Mouse (Mus musculus): Measurements from ENCODE around the gene Ccdc103. TPM values are rescaled to one million over a fixed set of nuclear protein-coding genes. Genes with fewer than 3 reads are reported as not detected.
A peak's percentile ranks its signal among the peaks of the same experiment; 100 is the strongest.

Gene Ccdc103
- polyA plus RNA-seq, 1 experiment from 2014 or later = 0.88 TPM

GRCm38 (mm10) chr11:102855941-102856340 is 25.1 kb upstream of the Ccdc103 start:
- WGBS = 83% methylated on average over 6 of the region's 6 CpGs
- Histone ChIP-seq H3K27ac (replicated peaks) (no peak overlapping the region), H3K9ac (no peak overlapping the region), H3K27me3 (replicated peaks) (no peaks in the 10 kb centered on the region), H3K9me3 (no peaks in the 10 kb centered on the region), H3K4me3 (no peak overlapping the region), H3K4me1 (no peaks in the 10 kb centered on the region), H3K36me3 (peaks cover 97% of the 10 kb centered on the region), H3K4me2 (no peak overlapping the region)
- ATAC-seq (ENCODE audit: extremely low read depth, insufficient number of reproducible peaks, low FRiP score, low TSS enrichment) = no peak

- Histone ChIP-seq H3K9ac (no peak overlapping the region), H3K9me3 (no peaks in the 10 kb centered on the region), H3K27ac (replicated peaks) (no peak overlapping the region), H3K4me3 (no peak overlapping the region), H3K4me2 (no peak overlapping the region), H3K36me3 (peaks cover 98% of the 10 kb centered on the region), H3K4me1 (no peaks in the 10 kb centered on the region), H3K27me3 (replicated peaks) (no peaks in the 10 kb centered on the region)
- no peak for ATAC-seq (ENCODE audit: extremely low read depth, insufficient number of reproducible peaks, low FRiP score, low TSS enrichment)
- 93% methylated on average over 11 of the region's 11 CpGs for WGBS
These were observed 22.1 kb upstream of the Ccdc103 start for GRCm38 (mm10) chr11:102858951-102859350.

- Histone ChIP-seq H3K4me1 (no peaks in the 10 kb centered on the region), H3K36me3 (peaks cover 95% of the 10 kb centered on the region)
- 89% methylated on average over 8 of the region's 8 CpGs for WGBS
These were observed 21.1 kb upstream of the Ccdc103 start for GRCm38 (mm10) chr11:102859933-102860332.

GRCm38 (mm10) chr11:102864272-102864671 is 16.7 kb upstream of the Ccdc103 start:
- no peak overlapping the region for H3K27ac ChIP-seq (replicated peaks)
- peaks cover 95% of the 10 kb centered on the region for H3K36me3 ChIP-seq
- no peaks in the 10 kb centered on the region for H3K4me1 ChIP-seq
- no peak overlapping the region for H3K9ac ChIP-seq
- 34% methylated on average over 4 of the region's 4 CpGs for whole genome bisulfite sequencing
- no peak for ATAC-seq (ENCODE audit: extremely low read depth, insufficient number of reproducible peaks, low FRiP score, low TSS enrichment)
- H3K4me3 ChIP-seq = no peak overlapping the region
- no peaks in the 10 kb centered on the region for H3K27me3 ChIP-seq (replicated peaks)
- no peak overlapping the region for H3K4me2 ChIP-seq
- H3K9me3 ChIP-seq = no peaks in the 10 kb centered on the region

More at GRCm38 (mm10) chr11:102859933-102860332, 21.1 kb upstream of the Ccdc103 start:
- ATAC-seq (ENCODE audit: extremely low read depth, insufficient number of reproducible peaks, low FRiP score, low TSS enrichment) = no peak
- no peaks in the 10 kb centered on the region for H3K9me3 ChIP-seq
- H3K4me3 ChIP-seq = no peak overlapping the region
- no peak overlapping the region for H3K27ac ChIP-seq (replicated peaks)
- H3K27me3 ChIP-seq (replicated peaks) = no peaks in the 10 kb centered on the region
- no peak overlapping the region for H3K4me2 ChIP-seq
- no peak overlapping the region for H3K9ac ChIP-seq

GRCm38 (mm10) chr11:102874801-102875334 is 6.1 kb upstream of the Ccdc103 start:
- Histone ChIP-seq H3K4me1 (peaks cover 8% of the 10 kb centered on the region), H3K9ac (no peak overlapping the region), H3K36me3 (peaks cover 64% of the 10 kb centered on the region), H3K27me3 (replicated peaks) (no peaks in the 10 kb centered on the region), H3K9me3 (no peaks in the 10 kb centered on the region), H3K27ac (replicated peaks) (no peak overlapping the region), H3K4me3 (no peak overlapping the region), H3K4me2 (no peak overlapping the region)
- 84% methylated on average over 7 of the region's 7 CpGs for WGBS
- ATAC-seq (ENCODE audit: extremely low read depth, insufficient number of reproducible peaks, low FRiP score, low TSS enrichment) = no peak

GRCm38 (mm10) chr11:102879558-102879957 is 1.4 kb upstream of the Ccdc103 start:
- H3K4me3 ChIP-seq = peak overlapping the region; percentile 93

GRCm38 (mm10) chr11:102881314-102882198 is 552 bp downstream of the Ccdc103 start:
- no peak for ATAC-seq (ENCODE audit: extremely low read depth, insufficient number of reproducible peaks, low FRiP score, low TSS enrichment)
- Histone ChIP-seq H3K4me1 (peaks cover 37% of the 10 kb centered on the region), H3K27ac (replicated peaks) (peak overlapping the region; percentile 82), H3K9ac (peak overlapping the region; percentile 96), H3K4me2 (peak overlapping the region; percentile 93), H3K36me3 (peaks cover 14% of the 10 kb centered on the region), H3K4me3 (peak overlapping the region; percentile 93), H3K9me3 (no peaks in the 10 kb centered on the region), H3K27me3 (replicated peaks) (peaks cover 23% of the 10 kb centered on the region)
- 11% methylated on average over 13 of the region's 13 CpGs for WGBS

More at GRCm38 (mm10) chr11:102879558-102879957, 1.4 kb upstream of the Ccdc103 start:
- Histone ChIP-seq H3K9me3 (no peaks in the 10 kb centered on the region), H3K4me2 (peak overlapping the region; percentile 93), H3K27ac (replicated peaks) (no peak overlapping the region), H3K9ac (no peak overlapping the region; the same call in 1 of the 2 replicates), H3K36me3 (peaks cover 32% of the 10 kb centered on the region), H3K27me3 (replicated peaks) (peaks cover 11% of the 10 kb centered on the region; the same call in 1 of the 2 replicates), H3K4me1 (peaks cover 27% of the 10 kb centered on the region)
- 90% methylated on average over 2 of the region's 2 CpGs for WGBS
- no peak for ATAC-seq (ENCODE audit: extremely low read depth, insufficient number of reproducible peaks, low FRiP score, low TSS enrichment)

GRCm38 (mm10) chr11:102884616-102885219 is 3.7 kb downstream of the Ccdc103 start, which contains the start of gene Fam187a:
Gene Fam187a (plus strand): TSS chr11:102885169.
- no peak for ATAC-seq (ENCODE audit: extremely low read depth, insufficient number of reproducible peaks, low FRiP score, low TSS enrichment)
- H3K4me2 ChIP-seq = peak within 1 kb of the TSS; percentile 22; the same call in 1 of the 2 replicates
- peaks cover 52% of the 10 kb centered on the region for H3K27me3 ChIP-seq (replicated peaks)
- WGBS = 48% methylated on average over 10 of the region's 10 CpGs
- H3K4me3 ChIP-seq = no peak within 1 kb of the TSS
- no peaks in the 10 kb centered on the region for H3K36me3 ChIP-seq
- H3K9me3 ChIP-seq = no peaks in the 10 kb centered on the region
- peaks cover 31% of the 10 kb centered on the region for H3K4me1 ChIP-seq
- H3K27ac ChIP-seq (replicated peaks) = peak within 1 kb of the TSS; percentile 36; the same call in 1 of the 2 replicates
- peak within 1 kb of the TSS; percentile 15; the same call in 1 of the 2 replicates for H3K9ac ChIP-seq

- no peak overlapping the region for H3K4me3 ChIP-seq
- H3K9me3 ChIP-seq = no peaks in the 10 kb centered on the region
- no peak overlapping the region for H3K4me2 ChIP-seq
- H3K4me1 ChIP-seq = peaks cover 17% of the 10 kb centered on the region
- H3K27me3 ChIP-seq (replicated peaks) = peaks cover 60% of the 10 kb centered on the region
- 76% methylated on average over 5 of the region's 5 CpGs for WGBS
- H3K9ac ChIP-seq = no peak overlapping the region
- no peak for ATAC-seq (ENCODE audit: extremely low read depth, insufficient number of reproducible peaks, low FRiP score, low TSS enrichment)
- no peaks in the 10 kb centered on the region for H3K36me3 ChIP-seq
- no peak overlapping the region for H3K27ac ChIP-seq (replicated peaks)
These were observed 6.4 kb downstream of the Ccdc103 start for GRCm38 (mm10) chr11:102887433-102887832.

GRCm38 (mm10) chr11:102888135-102888534 is 7.1 kb downstream of the Ccdc103 start:
- no peak for ATAC-seq (ENCODE audit: extremely low read depth, insufficient number of reproducible peaks, low FRiP score, low TSS enrichment)
- Histone ChIP-seq H3K27me3 (replicated peaks) (peaks cover 60% of the 10 kb centered on the region), H3K27ac (replicated peaks) (no peak overlapping the region), H3K4me2 (no peak overlapping the region), H3K4me1 (peaks cover 22% of the 10 kb centered on the region), H3K9ac (no peak overlapping the region), H3K4me3 (no peak overlapping the region), H3K9me3 (no peaks in the 10 kb centered on the region), H3K36me3 (no peaks in the 10 kb centered on the region)
- WGBS = 53% methylated on average over 3 of the region's 3 CpGs

- ATAC-seq (ENCODE audit: extremely low read depth, insufficient number of reproducible peaks, low FRiP score, low TSS enrichment) = no peak
- Histone ChIP-seq H3K4me3 (no peak overlapping the region), H3K27me3 (replicated peaks) (peaks cover 77% of the 10 kb centered on the region), H3K36me3 (no peaks in the 10 kb centered on the region), H3K4me1 (peaks cover 16% of the 10 kb centered on the region), H3K4me2 (no peak overlapping the region), H3K9ac (no peak overlapping the region), H3K27ac (replicated peaks) (no peak overlapping the region), H3K9me3 (no peaks in the 10 kb centered on the region)
- 71% methylated on average over 5 of the region's 5 CpGs for WGBS
These were observed 9.1 kb downstream of the Ccdc103 start for GRCm38 (mm10) chr11:102890096-102890495.
